Mouse (Mus musculus): ENCODE measurements around the gene Rag2. TPM values are rescaled to one million over a fixed set of nuclear protein-coding genes. Genes with fewer than 3 reads are reported as not detected.

Rag2 gene
- polyA plus RNA-seq, 1 experiment from 2014 or later, result not detected

GRCm38 (mm10) chr2:101615464-101616305, 8.8 kb upstream of the Rag2 start:
- no peaks in the 10 kb centered on the region for H3K27me3 ChIP-seq (ENCODE audit: control insufficient read depth, insufficient read depth, low read length)
- H3K9me3 ChIP-seq (ENCODE audit: control insufficient read depth, low read length), result no peaks in the 10 kb centered on the region
- no peaks in the 10 kb centered on the region for H3K36me3 ChIP-seq (ENCODE audit: control insufficient read depth, insufficient read depth, low read length)
- DNase-seq (ENCODE audit: low spot score) (no peak), ATAC-seq (ENCODE audit: insufficient number of reproducible peaks, low FRiP score, low TSS enrichment, low read depth) (no peak)
- H3K4me2 ChIP-seq (ENCODE audit: low read depth, severe bottlenecking), result no peak overlapping the region
- 81% methylated on average over 10 of the region's 10 CpGs for WGBS
- H3K4me1 ChIP-seq (ENCODE audit: control insufficient read depth, insufficient read depth, low read length), result peaks cover 4% of the 10 kb centered on the region
- H3K4me3 ChIP-seq (ENCODE audit: low read depth, low read length), result no peak overlapping the region
- no peak overlapping the region for H3K27ac ChIP-seq (replicated peaks; ENCODE audit: low read depth, low read length)
- H3K9ac ChIP-seq (ENCODE audit: low read length), result no peak overlapping the region

GRCm38 (mm10) chr2:101618373-101618772, 6.1 kb upstream of the Rag2 start:
- ATAC-seq (ENCODE audit: insufficient number of reproducible peaks, low FRiP score, low TSS enrichment, low read depth) (no peak), DNase-seq (ENCODE audit: low spot score) (no peak)
- Histone ChIP-seq H3K4me3 (ENCODE audit: low read depth, low read length) (no peak overlapping the region), H3K9me3 (ENCODE audit: control insufficient read depth, low read length) (no peaks in the 10 kb centered on the region), H3K4me1 (ENCODE audit: control insufficient read depth, insufficient read depth, low read length) (peaks cover 4% of the 10 kb centered on the region), H3K9ac (ENCODE audit: low read length) (no peak overlapping the region), H3K27me3 (ENCODE audit: control insufficient read depth, insufficient read depth, low read length) (no peaks in the 10 kb centered on the region), H3K27ac (replicated peaks; ENCODE audit: low read depth, low read length) (no peak overlapping the region), H3K36me3 (ENCODE audit: control insufficient read depth, insufficient read depth, low read length) (no peaks in the 10 kb centered on the region), H3K4me2 (ENCODE audit: low read depth, severe bottlenecking) (no peak overlapping the region)
- 83% methylated on average over 4 of the region's 4 CpGs for WGBS

GRCm38 (mm10) chr2:101620899-101621298, 3.6 kb upstream of the Rag2 start:
- no peak for ATAC-seq (ENCODE audit: insufficient number of reproducible peaks, low FRiP score, low TSS enrichment, low read depth)
- H3K36me3 ChIP-seq (ENCODE audit: control insufficient read depth, insufficient read depth, low read length), result no peaks in the 10 kb centered on the region
- WGBS, result 74% methylated on average over 3 of the region's 3 CpGs
- H3K9me3 ChIP-seq (ENCODE audit: control insufficient read depth, low read length), result no peaks in the 10 kb centered on the region
- H3K27ac ChIP-seq (replicated peaks; ENCODE audit: low read depth, low read length), result no peak overlapping the region
- H3K4me1 ChIP-seq (ENCODE audit: control insufficient read depth, insufficient read depth, low read length), result no peaks in the 10 kb centered on the region
- no peak overlapping the region for H3K9ac ChIP-seq (ENCODE audit: low read length)
- no peaks in the 10 kb centered on the region for H3K27me3 ChIP-seq (ENCODE audit: control insufficient read depth, insufficient read depth, low read length)
- H3K4me3 ChIP-seq (ENCODE audit: low read depth, low read length), result no peak overlapping the region
- no peak overlapping the region for H3K4me2 ChIP-seq (ENCODE audit: low read depth, severe bottlenecking)
- DNase-seq (ENCODE audit: low spot score), result no peak

- Histone ChIP-seq H3K27ac (replicated peaks; ENCODE audit: low read depth, low read length) (no peak overlapping the region), H3K9me3 (ENCODE audit: control insufficient read depth, low read length) (no peaks in the 10 kb centered on the region), H3K9ac (ENCODE audit: low read length) (no peak overlapping the region), H3K4me3 (ENCODE audit: low read depth, low read length) (no peak overlapping the region), H3K36me3 (ENCODE audit: control insufficient read depth, insufficient read depth, low read length) (no peaks in the 10 kb centered on the region), H3K4me2 (ENCODE audit: low read depth, severe bottlenecking) (no peak overlapping the region), H3K4me1 (ENCODE audit: control insufficient read depth, insufficient read depth, low read length) (no peaks in the 10 kb centered on the region), H3K27me3 (ENCODE audit: control insufficient read depth, insufficient read depth, low read length) (no peaks in the 10 kb centered on the region)
- no peak for DNase-seq (ENCODE audit: low spot score)
- 81% methylated on average over 7 of the region's 7 CpGs for WGBS
- no peak for ATAC-seq (ENCODE audit: insufficient number of reproducible peaks, low FRiP score, low TSS enrichment, low read depth)
Measured at GRCm38 (mm10) chr2:101621611-101622010, 2.9 kb upstream of the Rag2 start.

GRCm38 (mm10) chr2:101623042-101623441, 1.5 kb upstream of the Rag2 start:
- no peak for ATAC-seq (ENCODE audit: insufficient number of reproducible peaks, low FRiP score, low TSS enrichment, low read depth)
- WGBS, result 84% methylated on average over 2 of the region's 2 CpGs

GRCm38 (mm10) chr2:101624011-101624410, 507 bp upstream of the Rag2 start:
- Histone ChIP-seq H3K27ac (replicated peaks; ENCODE audit: low read depth, low read length) (no peak overlapping the region), H3K36me3 (ENCODE audit: control insufficient read depth, insufficient read depth, low read length) (no peaks in the 10 kb centered on the region), H3K4me1 (ENCODE audit: control insufficient read depth, insufficient read depth, low read length) (no peaks in the 10 kb centered on the region), H3K27me3 (ENCODE audit: control insufficient read depth, insufficient read depth, low read length) (no peaks in the 10 kb centered on the region), H3K4me2 (ENCODE audit: low read depth, severe bottlenecking) (no peak overlapping the region), H3K9ac (ENCODE audit: low read length) (no peak overlapping the region), H3K4me3 (ENCODE audit: low read depth, low read length) (no peak overlapping the region), H3K9me3 (ENCODE audit: control insufficient read depth, low read length) (no peaks in the 10 kb centered on the region)
- ATAC-seq (ENCODE audit: insufficient number of reproducible peaks, low FRiP score, low TSS enrichment, low read depth) (no peak), DNase-seq (ENCODE audit: low spot score) (no peak)
- WGBS, result 75% methylated on average over 2 of the region's 2 CpGs

More at GRCm38 (mm10) chr2:101623042-101623441, 1.5 kb upstream of the Rag2 start:
- no peak for DNase-seq (ENCODE audit: low spot score)
- Histone ChIP-seq H3K36me3 (ENCODE audit: control insufficient read depth, insufficient read depth, low read length) (no peaks in the 10 kb centered on the region), H3K9ac (ENCODE audit: low read length) (no peak overlapping the region), H3K27ac (replicated peaks; ENCODE audit: low read depth, low read length) (no peak overlapping the region), H3K4me3 (ENCODE audit: low read depth, low read length) (no peak overlapping the region), H3K4me1 (ENCODE audit: control insufficient read depth, insufficient read depth, low read length) (no peaks in the 10 kb centered on the region), H3K9me3 (ENCODE audit: control insufficient read depth, low read length) (no peaks in the 10 kb centered on the region), H3K27me3 (ENCODE audit: control insufficient read depth, insufficient read depth, low read length) (no peaks in the 10 kb centered on the region), H3K4me2 (ENCODE audit: low read depth, severe bottlenecking) (no peak overlapping the region)

- ATAC-seq (ENCODE audit: insufficient number of reproducible peaks, low FRiP score, low TSS enrichment, low read depth) (no peak), DNase-seq (ENCODE audit: low spot score) (no peak)
- no peaks in the 10 kb centered on the region for H3K4me1 ChIP-seq (ENCODE audit: control insufficient read depth, insufficient read depth, low read length)
- H3K9me3 ChIP-seq (ENCODE audit: control insufficient read depth, low read length), result no peaks in the 10 kb centered on the region
- H3K9ac ChIP-seq (ENCODE audit: low read length), result no peak overlapping the region
- no peak overlapping the region for H3K27ac ChIP-seq (replicated peaks; ENCODE audit: low read depth, low read length)
- H3K4me2 ChIP-seq (ENCODE audit: low read depth, severe bottlenecking), result no peak overlapping the region
- no peaks in the 10 kb centered on the region for H3K36me3 ChIP-seq (ENCODE audit: control insufficient read depth, insufficient read depth, low read length)
- no peak overlapping the region for H3K4me3 ChIP-seq (ENCODE audit: low read depth, low read length)
- no peaks in the 10 kb centered on the region for H3K27me3 ChIP-seq (ENCODE audit: control insufficient read depth, insufficient read depth, low read length)
Measured at GRCm38 (mm10) chr2:101627227-101627626, 2.7 kb downstream of the Rag2 start.

GRCm38 (mm10) chr2:101628297-101629236, 4.0 kb downstream of the Rag2 start:
- H3K4me1 ChIP-seq (ENCODE audit: control insufficient read depth, insufficient read depth, low read length), result no peaks in the 10 kb centered on the region
- peak overlapping the region; percentile 59 for H3K4me2 ChIP-seq (ENCODE audit: low read depth, severe bottlenecking)
- WGBS, result 2% methylated on average over 31 of the region's 31 CpGs
- peak; percentile 82 for DNase-seq (ENCODE audit: low spot score)
- no peaks in the 10 kb centered on the region for H3K9me3 ChIP-seq (ENCODE audit: control insufficient read depth, low read length)
- H3K27ac ChIP-seq (replicated peaks; ENCODE audit: low read depth, low read length), result no peak overlapping the region
- peak overlapping the region; percentile 35 for H3K9ac ChIP-seq (ENCODE audit: low read length)
- no peaks in the 10 kb centered on the region for H3K36me3 ChIP-seq (ENCODE audit: control insufficient read depth, insufficient read depth, low read length)
- peak overlapping the region; percentile 58 for H3K4me3 ChIP-seq (ENCODE audit: low read depth, low read length)
- no peaks in the 10 kb centered on the region for H3K27me3 ChIP-seq (ENCODE audit: control insufficient read depth, insufficient read depth, low read length)
- peak; percentile 95 for ATAC-seq (ENCODE audit: insufficient number of reproducible peaks, low FRiP score, low TSS enrichment, low read depth)
